Mouse (Mus musculus) heart, adult 2 months (tissue): Measurements from ENCODE around the gene F2rl2. TPM values are rescaled to one million over a fixed set of nuclear protein-coding genes. Genes with fewer than 3 reads are reported as not detected.

ENCODE experiments used
- DNase-seq, 2 experiments: peaks; one replicate each; pipeline ENCODE4 v3.0.0; 2021
- H3K27ac ChIP-seq: fragments of 200-600 bp; 2 replicates; pipeline ENCODE4 v1.8.1; 2022
- H3K27me3 ChIP-seq: fragments of 200-500 bp; 2 replicates; pipeline ENCODE4 v1.6.1; 2012; ENCODE audit warnings: mild to moderate bottlenecking, low read length, inconsistent platforms, mixed read lengths; ENCODE audit not compliant: control insufficient read depth, insufficient read depth
- H3K36me3 ChIP-seq: fragments of 200-500 bp; 2 replicates; pipeline ENCODE4 v1.6.1; 2012; ENCODE audit warnings: low read length, inconsistent platforms; ENCODE audit not compliant: control insufficient read depth, insufficient read depth
- H3K4me1 ChIP-seq: fragments of 200-500 bp; 2 replicates; pipeline ENCODE4 v1.6.1; 2011; ENCODE audit warnings: low read length; ENCODE audit not compliant: control insufficient read depth, insufficient read depth
- H3K4me3 ChIP-seq: fragments of 200-600 bp; 2 replicates; pipeline ENCODE4 v1.8.1; 2022
- H3K79me2 ChIP-seq: fragments of 200-500 bp; replicated peaks from 2 replicates; pipeline ENCODE4 v1.6.1; 2012; ENCODE audit warnings: mild to moderate bottlenecking, inconsistent platforms, low read length, moderate library complexity, mixed read lengths; ENCODE audit not compliant: control insufficient read depth, insufficient read depth
- H3K9ac ChIP-seq: fragments of 200-500 bp; 2 replicates; pipeline ENCODE4 v1.6.1; 2012; ENCODE audit warnings: low read depth, mild to moderate bottlenecking, control low read depth, inconsistent platforms, low read length, mixed read lengths
- CTCF ChIP-seq: fragments of 200-600 bp; IDR thresholded peaks from 2 replicates; pipeline ENCODE4 v1.8.1; 2022; ENCODE audit warnings: antibody characterized with exemption, mild to moderate bottlenecking, moderate library complexity
- EP300 ChIP-seq: fragments of 200-500 bp; IDR thresholded peaks from 2 replicates; pipeline ENCODE4 v1.6.1; 2011; ENCODE audit warnings: low read depth, low read length, control low read depth; ENCODE audit not compliant: insufficient read depth
- POLR2A ChIP-seq: fragments of 200-500 bp; IDR thresholded peaks from 2 replicates; pipeline ENCODE4 v1.6.1; 2011; ENCODE audit warnings: mild to moderate bottlenecking, low read depth, low read length, control low read depth; ENCODE audit not compliant: insufficient read depth
- WGBS: fragments of 180-500 bp; shearing (Covaris S2); methylation state at CpG from one replicate; pipeline ENCODE4 v1.1.7; 2018; 5-methylcytosine and 5-hydroxymethylcytosine counted together
- intact Hi-C: fragments of 180-260 bp; cut with DNase I; formaldehyde crosslinking; loops from one replicate; pipeline ENCODE4 v1.15.1; 2025
- polyA plus RNA-seq: library from polyadenylated mRNA; depleted of rRNA; stranded (reverse); fragments of >200 nt; gene quantifications from 2 replicates; pipeline ENCODE4 v1.2.3, GENCODE M21; 2012
- total RNA-seq, 2 experiments: library from RNA; stranded (reverse); gene quantifications; 2 replicates each; pipeline ENCODE4 v1.2.3; 2021

The F2rl2 gene
- total and polyA plus RNA-seq, 3 experiments: 0.68 to 0.82 TPM; not detected in 1

DNA sequence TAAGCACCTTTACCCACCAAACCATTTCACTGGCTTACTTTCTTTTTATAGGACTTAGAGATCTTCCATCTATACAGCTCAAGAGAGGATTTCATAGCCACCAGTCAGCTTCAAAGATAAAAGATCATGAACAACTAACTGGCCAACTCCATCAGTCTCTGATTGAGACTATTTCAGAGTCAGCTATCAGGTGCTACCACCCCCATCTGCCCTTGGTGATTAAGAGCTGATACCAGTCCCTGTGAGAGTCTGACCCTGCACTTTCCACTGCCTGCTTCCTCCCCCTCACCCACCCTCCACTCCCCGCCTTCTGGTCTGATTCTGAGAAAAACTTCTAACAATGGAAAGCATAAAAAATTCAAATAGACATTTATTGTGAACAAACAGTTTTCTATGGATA, 8.1 kb upstream of the F2rl2 start:
- Histone ChIP-seq H3K4me3 (no peak overlapping the region), H3K9ac (no peak overlapping the region), H3K79me2 (no peaks in the 10 kb centered on the region), H3K4me1 (no peaks in the 10 kb centered on the region), H3K27ac (no peak overlapping the region), H3K27me3 (no peaks in the 10 kb centered on the region), H3K36me3 (no peaks in the 10 kb centered on the region)
- WGBS: 90% methylated on average over 1 of the region's 1 CpGs
- intact Hi-C loops: no loop called here
- DNase-seq: no peak
- TF ChIP-seq POLR2A (no peak), EP300 (no peak), CTCF (no peak)

DNA sequence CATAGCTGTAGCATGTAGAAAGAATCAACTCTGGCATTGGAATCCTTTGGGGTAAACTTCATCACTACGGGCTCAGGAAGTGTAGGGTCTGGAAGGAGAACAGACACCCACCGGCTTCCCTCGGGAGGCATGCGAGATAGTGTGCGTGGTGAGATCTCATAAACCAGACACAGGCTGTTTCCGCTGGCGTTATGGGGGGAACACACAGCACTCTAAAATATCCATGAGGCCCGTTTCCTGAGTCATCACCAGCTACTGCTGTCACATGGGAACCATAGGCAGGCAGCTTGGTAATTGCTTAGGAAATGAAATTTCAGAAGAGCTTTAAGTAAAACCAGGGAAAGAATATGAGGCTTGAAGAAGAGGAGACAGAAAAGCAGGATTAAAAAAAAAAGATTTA, 4.5 kb upstream of the F2rl2 start:
- H3K36me3 ChIP-seq: no peaks in the 10 kb centered on the region
- no peak overlapping the region for H3K27ac ChIP-seq
- H3K9ac ChIP-seq: no peak overlapping the region
- H3K27me3 ChIP-seq: no peaks in the 10 kb centered on the region
- DNase-seq: no peak
- no peaks in the 10 kb centered on the region for H3K4me1 ChIP-seq
- H3K79me2 ChIP-seq: no peaks in the 10 kb centered on the region
- no peak for TF ChIP-seq CTCF
- no peak for TF ChIP-seq POLR2A
- no peak for TF ChIP-seq EP300
- 48% methylated on average over 8 of the region's 8 CpGs for WGBS
- intact Hi-C loops: no loop called here
- no peak overlapping the region for H3K4me3 ChIP-seq

DNA sequence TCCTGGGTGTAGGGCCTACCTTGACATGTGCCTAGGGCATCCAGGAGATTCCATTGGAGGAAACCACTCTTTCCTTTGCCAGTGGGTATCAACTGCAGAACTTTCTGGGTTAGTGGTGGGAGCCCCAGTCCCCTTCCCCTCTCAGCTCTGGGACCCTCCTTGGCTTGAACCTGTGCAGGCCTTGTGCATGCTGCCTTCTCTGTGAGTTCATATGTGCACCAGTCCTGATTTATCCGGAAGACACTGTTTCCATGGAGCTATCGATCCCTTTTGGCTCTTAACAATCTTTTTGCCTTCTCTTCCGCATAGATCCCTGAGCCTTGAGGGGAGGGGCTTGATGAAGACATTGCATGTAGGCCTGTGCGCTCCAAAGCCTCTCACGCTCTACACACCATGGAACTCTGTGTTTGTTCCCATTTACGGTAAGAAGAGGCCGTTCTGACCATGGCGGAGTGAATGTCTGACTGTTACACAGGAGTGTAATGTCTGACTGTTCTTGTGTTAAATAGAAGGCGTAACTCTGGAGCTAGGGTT, 466 bp upstream of the F2rl2 start:
- H3K36me3 ChIP-seq: no peaks in the 10 kb centered on the region
- no peak overlapping the region for H3K4me3 ChIP-seq
- H3K4me1 ChIP-seq: no peaks in the 10 kb centered on the region
- no peak overlapping the region for H3K27ac ChIP-seq
- TF ChIP-seq CTCF (no peak), EP300 (no peak), POLR2A (no peak)
- H3K79me2 ChIP-seq: no peaks in the 10 kb centered on the region
- intact Hi-C loops: no loop called here
- H3K9ac ChIP-seq: no peak overlapping the region
- no peak for DNase-seq
- WGBS: 94% methylated on average over 9 of the region's 9 CpGs
- H3K27me3 ChIP-seq: no peaks in the 10 kb centered on the region

DNA sequence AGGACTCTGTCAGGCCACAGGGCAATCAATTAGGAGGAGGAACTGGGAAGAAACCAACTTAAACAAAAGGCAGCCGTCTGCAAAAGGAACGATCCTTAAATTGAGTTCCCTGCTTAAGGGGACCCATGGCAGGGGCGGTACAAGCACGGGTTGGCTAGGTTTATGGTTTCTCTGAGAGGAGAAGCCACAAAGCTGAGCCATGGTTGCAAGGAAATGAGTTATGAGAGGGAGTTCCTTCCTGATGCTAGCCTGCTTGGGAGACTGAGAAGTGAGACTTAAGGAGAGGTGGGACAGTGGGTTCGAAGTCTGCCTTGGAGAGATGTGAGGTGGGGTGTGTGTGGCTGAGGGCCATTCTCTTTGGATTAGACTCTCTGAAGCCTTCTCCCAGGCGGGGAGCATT, 1.2 kb downstream of the F2rl2 start:
- no peak overlapping the region for H3K4me3 ChIP-seq
- TF ChIP-seq POLR2A (no peak), EP300 (no peak)
- WGBS: 44% methylated on average over 6 of the region's 6 CpGs
- intact Hi-C loops: no loop called here
- no peaks in the 10 kb centered on the region for H3K4me1 ChIP-seq
- H3K27ac ChIP-seq: no peak overlapping the region
- H3K79me2 ChIP-seq: no peaks in the 10 kb centered on the region
- H3K36me3 ChIP-seq: no peaks in the 10 kb centered on the region
- H3K27me3 ChIP-seq: no peaks in the 10 kb centered on the region
- no peak for DNase-seq
- no peak overlapping the region for H3K9ac ChIP-seq

DNA sequence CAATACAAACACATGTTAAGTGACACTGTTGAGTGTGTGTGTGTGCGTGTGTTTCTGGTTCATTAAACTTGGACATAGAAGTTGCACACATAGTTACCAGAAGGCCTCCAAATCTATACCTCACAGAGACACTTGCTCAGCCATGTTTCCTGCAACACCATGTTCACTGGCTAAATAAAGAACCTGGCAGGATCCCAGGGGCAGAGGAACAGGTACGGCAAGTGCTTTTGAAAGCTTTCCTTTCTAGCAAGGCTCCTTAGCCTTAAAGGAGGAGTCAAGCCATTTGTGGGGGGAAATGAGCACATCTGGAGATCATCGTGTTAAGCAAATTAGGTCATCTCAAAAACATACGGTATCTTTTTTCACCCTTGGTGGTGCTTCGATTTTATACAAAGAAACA, 6.7 kb downstream of the F2rl2 start:
- no peaks in the 10 kb centered on the region for H3K4me1 ChIP-seq
- no peak overlapping the region for H3K27ac ChIP-seq
- TF ChIP-seq CTCF (no peak), POLR2A (no peak), EP300 (no peak)
- H3K27me3 ChIP-seq: no peaks in the 10 kb centered on the region; the same call in 1 of the 2 replicates
- H3K36me3 ChIP-seq: no peaks in the 10 kb centered on the region
- WGBS: 41% methylated on average over 5 of the region's 5 CpGs
- DNase-seq: no peak
- intact Hi-C loops: no loop called here
- no peaks in the 10 kb centered on the region for H3K79me2 ChIP-seq
- H3K9ac ChIP-seq: no peak overlapping the region
- no peak overlapping the region for H3K4me3 ChIP-seq

DNA sequence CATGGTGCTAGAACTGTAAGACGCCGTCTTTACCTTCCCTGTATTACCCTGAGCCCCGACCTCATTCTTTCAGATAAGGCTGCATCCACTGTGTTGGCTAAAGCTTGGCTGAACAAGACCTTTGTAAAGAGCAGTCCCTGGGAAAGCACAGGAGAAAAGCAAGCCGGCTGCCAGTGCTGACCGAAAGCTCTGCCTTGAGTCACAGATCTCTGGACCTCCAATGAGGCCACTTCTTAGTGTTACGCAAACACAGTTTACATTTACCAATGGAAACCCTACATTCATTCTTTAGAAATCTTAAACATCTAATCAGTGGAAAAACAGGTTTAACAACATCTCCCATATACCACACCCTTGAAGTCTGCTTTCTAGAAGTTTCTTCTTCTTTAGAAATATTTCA, 8.9 kb downstream of the F2rl2 start:
- WGBS: 90% methylated on average over 6 of the region's 6 CpGs
- no peak overlapping the region for H3K27ac ChIP-seq

More for the DNA sequence above, 8.9 kb downstream of the F2rl2 start:
- no peak for DNase-seq
- no peaks in the 10 kb centered on the region for H3K79me2 ChIP-seq
- H3K9ac ChIP-seq: no peak overlapping the region
- no peak overlapping the region for H3K4me3 ChIP-seq
- H3K4me1 ChIP-seq: no peaks in the 10 kb centered on the region
- TF ChIP-seq EP300 (no peak), POLR2A (no peak), CTCF (no peak)
- no peaks in the 10 kb centered on the region for H3K36me3 ChIP-seq
- H3K27me3 ChIP-seq: no peaks in the 10 kb centered on the region; the same call in 1 of the 2 replicates
- intact Hi-C loops: no loop called here
